Mouse (Mus musculus) midbrain, embryonic 16.5 days (tissue): Measurements from ENCODE around the gene Dclk2. TPM values are rescaled to one million over a fixed set of nuclear protein-coding genes. Genes with fewer than 3 reads are reported as not detected.

Experiments used
- ATAC-seq: fragments of 200-750 bp; cut with Nextera tagmentation; 2 replicates; pipeline ENCODE4 v1.8.0; 2017; ENCODE audit warnings: moderate TSS enrichment
- H3K27ac ChIP-seq: fragments of 300-500 bp; sonication (generic); 2 replicates; pipeline ENCODE4 v1.5.1; 2014; ENCODE audit warnings: mild to moderate bottlenecking, low read length, mixed read lengths
- H3K27me3 ChIP-seq: fragments of 300-500 bp; sonication (generic); 2 replicates; pipeline ENCODE4 v1.6.1; 2014; ENCODE audit warnings: low read depth, low read length, mixed read lengths; ENCODE audit not compliant: control insufficient read depth, insufficient read depth
- H3K36me3 ChIP-seq: fragments of 300-500 bp; sonication (generic); 2 replicates; pipeline ENCODE4 v1.6.1; 2014; ENCODE audit warnings: mild to moderate bottlenecking, low read length, moderate library complexity, mixed read lengths; ENCODE audit not compliant: control insufficient read depth, insufficient read depth
- H3K4me1 ChIP-seq: fragments of 300-500 bp; sonication (generic); 2 replicates; pipeline ENCODE4 v1.6.1; 2014; ENCODE audit warnings: mild to moderate bottlenecking, low read length, mixed read lengths; ENCODE audit not compliant: control insufficient read depth, insufficient read depth
- H3K4me2 ChIP-seq: fragments of 300-500 bp; sonication (generic); 2 replicates; pipeline ENCODE4 v1.6.1; 2014; ENCODE audit warnings: mild to moderate bottlenecking, low read length, mixed read lengths
- H3K4me3 ChIP-seq: fragments of 300-500 bp; sonication (generic); 2 replicates; pipeline ENCODE4 v1.5.1; 2014; ENCODE audit warnings: low read depth, mild to moderate bottlenecking, low read length, moderate library complexity, mixed read lengths
- H3K9ac ChIP-seq: fragments of 300-500 bp; sonication (generic); 2 replicates; pipeline ENCODE4 v1.6.1; 2014; ENCODE audit warnings: low read depth, low read length, mixed read lengths
- H3K9me3 ChIP-seq: fragments of 300-500 bp; sonication (generic); replicated peaks from 2 replicates; pipeline ENCODE4 v1.6.1; 2014; ENCODE audit warnings: mild to moderate bottlenecking, low read length, mixed read lengths; ENCODE audit not compliant: control insufficient read depth, poor library complexity, severe bottlenecking
- WGBS: fragments of 180-500 bp; shearing (Covaris S2); extraction: QIAGEN DNeasy Blood & Tissue Kit; methylation state at CpG from one replicate; pipeline ENCODE4 v1.1.7; 2014; 5-methylcytosine and 5-hydroxymethylcytosine counted together
- polyA plus RNA-seq: library from polyadenylated mRNA; unstranded; fragments of >200 nt; fragmentation: Nextera tagmentation; extraction: Ambion mirVana; gene quantifications from 2 replicates; pipeline ENCODE4 v1.2.1, GENCODE M21; 2015

Gene Dclk2
- polyA plus RNA-seq, 1 experiment from 2014 or later = 85.0 TPM

DNA sequence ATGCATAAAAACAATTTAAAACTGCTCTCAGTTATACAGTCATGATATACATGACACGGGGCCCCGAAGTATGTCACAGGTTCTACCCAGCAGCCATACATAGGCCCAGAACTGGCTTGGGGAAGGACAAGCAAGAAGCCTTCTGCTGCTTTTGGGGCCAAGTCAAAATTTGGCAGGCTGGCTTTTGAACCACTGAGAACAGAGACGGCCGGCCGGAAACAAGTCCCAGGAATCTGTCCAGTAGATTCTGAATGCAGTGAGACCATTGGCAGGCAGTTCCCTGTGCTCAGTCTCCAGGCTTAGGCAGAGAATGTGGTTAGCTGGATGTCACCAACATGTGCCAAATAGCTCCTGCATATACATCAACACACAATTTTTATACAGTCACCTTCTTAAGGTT is 130.9 kb downstream of the Dclk2 start:
- peak overlapping the region; percentile 32; the same call in 1 of the 2 replicates for H3K27ac ChIP-seq
- ATAC-seq = no peak
- no peak overlapping the region for H3K4me2 ChIP-seq
- 81% methylated on average over 5 of the region's 5 CpGs for WGBS
- H3K9me3 ChIP-seq = no peaks in the 10 kb centered on the region
- peaks cover 9% of the 10 kb centered on the region for H3K4me1 ChIP-seq
- H3K9ac ChIP-seq = no peak overlapping the region
- no peaks in the 10 kb centered on the region for H3K27me3 ChIP-seq
- H3K4me3 ChIP-seq = no peak overlapping the region
- peaks cover 28% of the 10 kb centered on the region for H3K36me3 ChIP-seq

DNA sequence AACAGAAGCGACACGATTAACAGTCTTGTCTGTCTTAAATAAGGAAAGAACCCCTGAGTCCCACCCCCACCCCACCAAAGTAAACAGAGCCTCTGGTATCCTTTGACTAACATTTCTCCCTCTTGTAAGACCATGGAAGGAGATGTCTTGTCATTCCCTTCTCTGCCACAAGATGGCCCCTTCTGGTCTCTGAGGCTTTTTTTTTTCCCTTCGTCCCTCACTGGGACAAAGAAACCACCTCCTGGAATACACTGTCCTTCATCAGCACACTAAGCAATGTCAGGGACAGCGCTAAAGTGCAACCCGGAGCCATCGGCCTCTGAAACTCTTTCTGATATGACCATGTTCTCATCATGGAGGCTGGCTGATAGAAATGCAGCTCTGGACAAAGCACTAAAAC is 131.9 kb downstream of the Dclk2 start:
- Histone ChIP-seq H3K27ac (peak overlapping the region; percentile 65), H3K9ac (peak overlapping the region; percentile 43; the same call in 1 of the 2 replicates), H3K4me1 (peaks cover 9% of the 10 kb centered on the region), H3K9me3 (no peaks in the 10 kb centered on the region), H3K4me2 (no peak overlapping the region), H3K36me3 (peaks cover 28% of the 10 kb centered on the region), H3K27me3 (no peaks in the 10 kb centered on the region), H3K4me3 (no peak overlapping the region)
- ATAC-seq = no peak
- 38% methylated on average over 6 of the region's 6 CpGs for WGBS

DNA sequence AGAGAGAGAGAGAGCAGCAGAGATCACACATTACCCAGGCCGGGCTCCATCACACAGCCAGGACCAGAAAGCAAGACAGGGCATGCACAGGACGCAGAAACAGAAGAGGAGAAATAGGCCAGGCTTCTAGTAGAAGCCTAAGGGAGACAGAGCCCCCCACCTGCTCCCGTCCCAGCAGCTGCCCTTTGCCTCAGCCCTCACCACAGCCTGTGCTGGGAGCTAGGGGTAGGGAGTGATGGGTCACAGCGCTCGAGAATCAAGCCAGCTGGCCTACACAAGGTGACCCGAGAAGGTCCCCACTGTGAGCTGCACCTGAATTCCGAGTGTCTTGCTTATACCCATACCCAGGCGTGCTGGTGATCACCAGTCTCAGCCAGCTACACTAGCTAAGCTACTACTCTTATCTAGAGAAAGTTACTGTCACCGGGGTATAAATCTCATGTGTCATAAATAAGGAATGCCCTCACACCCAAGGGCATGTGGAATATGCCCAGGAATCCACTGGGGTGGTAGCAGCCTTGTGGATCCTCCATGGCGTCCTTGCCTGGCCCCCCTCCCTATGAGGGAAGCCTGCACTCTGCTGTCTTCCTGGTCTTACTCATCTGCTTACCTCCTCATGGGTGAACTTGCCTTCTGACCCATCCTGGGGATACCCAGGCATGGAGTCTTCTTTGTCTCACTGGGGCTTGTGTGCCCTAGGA is 133.1 kb downstream of the Dclk2 start:
- Histone ChIP-seq H3K27ac (peak overlapping the region; percentile 14), H3K9me3 (no peaks in the 10 kb centered on the region), H3K4me2 (no peak overlapping the region), H3K9ac (no peak overlapping the region), H3K4me3 (no peak overlapping the region), H3K27me3 (no peaks in the 10 kb centered on the region), H3K4me1 (peaks cover 9% of the 10 kb centered on the region), H3K36me3 (peaks cover 24% of the 10 kb centered on the region)
- ATAC-seq = no peak
- WGBS = 82% methylated on average over 10 of the region's 10 CpGs

DNA sequence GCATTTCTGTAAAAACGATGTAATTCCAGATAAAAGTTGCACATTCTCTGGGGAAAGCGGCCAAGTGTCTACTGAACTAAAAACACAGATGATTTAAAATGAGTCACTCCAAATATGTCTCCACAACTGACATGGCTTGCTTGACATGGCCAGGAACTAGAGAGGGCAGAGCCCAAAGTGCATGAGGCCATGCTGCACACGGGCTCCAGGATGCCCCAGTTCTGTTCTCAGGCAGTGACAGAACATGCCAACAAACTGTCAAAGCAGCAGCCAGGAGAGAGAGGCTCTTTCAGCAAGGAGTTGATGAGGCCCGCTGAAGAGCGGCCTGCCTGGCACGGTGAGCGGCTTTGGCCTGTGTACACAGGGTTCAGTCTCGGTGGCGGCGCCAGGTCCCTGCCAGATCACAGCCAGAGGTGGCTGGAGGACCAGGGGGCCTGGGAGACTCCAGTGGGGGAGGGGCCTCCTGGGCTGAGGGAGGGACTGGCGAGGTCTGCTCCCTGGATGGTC is 133.8 kb downstream of the Dclk2 start:
- no peak overlapping the region for H3K9ac ChIP-seq

DNA sequence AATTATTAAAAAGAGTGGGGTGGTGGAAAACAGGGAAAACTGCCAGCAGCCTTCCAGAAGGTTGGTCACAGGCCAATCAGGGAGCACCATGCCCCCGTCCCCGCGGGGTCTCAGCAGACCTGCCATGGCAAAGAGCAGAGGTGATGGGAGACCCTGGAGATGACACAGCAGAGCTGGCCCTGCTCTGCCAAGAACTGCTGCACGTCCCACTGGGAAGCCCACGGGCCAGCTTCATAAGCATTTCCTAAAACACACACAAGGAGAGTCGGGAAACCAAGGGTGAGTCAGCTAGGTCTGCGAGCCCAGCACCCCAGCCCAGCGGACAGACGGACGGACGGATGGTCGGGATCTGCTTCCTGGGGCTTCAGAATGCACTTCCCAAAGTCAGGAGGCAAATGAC is 134.4 kb downstream of the Dclk2 start:
- no peak for ATAC-seq
- Histone ChIP-seq H3K36me3 (peaks cover 17% of the 10 kb centered on the region), H3K27me3 (no peaks in the 10 kb centered on the region), H3K27ac (peak overlapping the region; percentile 38), H3K4me2 (no peak overlapping the region), H3K4me1 (peaks cover 9% of the 10 kb centered on the region), H3K4me3 (no peak overlapping the region), H3K9ac (no peak overlapping the region), H3K9me3 (no peaks in the 10 kb centered on the region)
- WGBS = 88% methylated on average over 12 of the region's 12 CpGs

More for the DNA sequence above, 133.8 kb downstream of the Dclk2 start:
- H3K9me3 ChIP-seq = no peaks in the 10 kb centered on the region
- peak; percentile 89 for ATAC-seq
- H3K4me1 ChIP-seq = peaks cover 9% of the 10 kb centered on the region
- peak overlapping the region; percentile 38 for H3K27ac ChIP-seq
- WGBS = 43% methylated on average over 11 of the region's 11 CpGs
- no peak overlapping the region for H3K4me2 ChIP-seq
- H3K27me3 ChIP-seq = no peaks in the 10 kb centered on the region
- H3K36me3 ChIP-seq = peaks cover 21% of the 10 kb centered on the region
- no peak overlapping the region for H3K4me3 ChIP-seq

DNA sequence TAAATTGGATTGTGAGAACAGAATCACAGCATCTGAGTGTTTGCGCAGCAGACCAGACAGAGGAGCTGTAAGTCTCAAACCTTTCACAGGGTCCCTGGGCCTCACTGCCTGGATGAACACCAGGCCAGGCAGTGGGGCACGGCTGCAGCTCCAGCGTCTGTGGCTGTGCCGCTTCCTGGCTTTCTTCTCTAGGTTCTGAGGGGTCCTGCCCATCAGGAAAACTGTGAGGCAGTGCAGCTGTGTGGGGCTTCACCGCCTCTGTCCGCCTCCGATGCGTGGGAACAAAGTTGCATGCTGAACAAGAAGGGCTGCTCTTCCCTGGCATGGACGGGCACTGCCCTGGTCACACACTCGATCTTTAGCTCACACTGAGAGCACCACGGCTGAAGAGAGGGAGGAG is 135.7 kb downstream of the Dclk2 start:
- H3K27me3 ChIP-seq = no peaks in the 10 kb centered on the region
- H3K27ac ChIP-seq = no peak overlapping the region
- H3K9ac ChIP-seq = no peak overlapping the region
- ATAC-seq = no peak
- H3K9me3 ChIP-seq = no peaks in the 10 kb centered on the region
- H3K4me2 ChIP-seq = no peak overlapping the region
- H3K4me1 ChIP-seq = peaks cover 9% of the 10 kb centered on the region
- no peak overlapping the region for H3K4me3 ChIP-seq
- 80% methylated on average over 11 of the region's 11 CpGs for WGBS
- peaks cover 12% of the 10 kb centered on the region for H3K36me3 ChIP-seq

DNA sequence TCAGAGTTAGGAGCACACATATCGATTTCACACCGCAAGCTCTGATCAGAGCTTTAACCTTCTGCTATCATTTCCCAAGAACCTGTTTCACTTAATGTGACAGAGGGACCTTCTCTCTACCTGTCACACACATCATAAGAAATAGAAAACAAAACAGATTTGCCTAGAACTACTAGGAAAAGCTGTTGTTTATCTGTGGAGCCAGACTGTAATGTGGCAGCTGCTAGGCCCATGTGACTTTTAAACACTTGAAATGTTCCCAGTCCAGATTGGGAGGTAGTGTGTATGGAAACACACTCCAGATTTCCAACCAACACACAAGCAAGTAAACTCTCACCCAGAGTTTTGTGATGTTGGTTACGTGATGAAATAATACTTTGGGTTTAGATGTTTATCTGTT is 136.6 kb downstream of the Dclk2 start:
- H3K27me3 ChIP-seq = no peaks in the 10 kb centered on the region
- peaks cover 8% of the 10 kb centered on the region for H3K4me1 ChIP-seq
- no peaks in the 10 kb centered on the region for H3K9me3 ChIP-seq
- no peak overlapping the region for H3K27ac ChIP-seq
- H3K4me3 ChIP-seq = no peak overlapping the region
- H3K9ac ChIP-seq = no peak overlapping the region
- H3K4me2 ChIP-seq = no peak overlapping the region
- ATAC-seq = no peak
- H3K36me3 ChIP-seq = peaks cover 12% of the 10 kb centered on the region
- WGBS = 96% methylated on average over 3 of the region's 3 CpGs

DNA sequence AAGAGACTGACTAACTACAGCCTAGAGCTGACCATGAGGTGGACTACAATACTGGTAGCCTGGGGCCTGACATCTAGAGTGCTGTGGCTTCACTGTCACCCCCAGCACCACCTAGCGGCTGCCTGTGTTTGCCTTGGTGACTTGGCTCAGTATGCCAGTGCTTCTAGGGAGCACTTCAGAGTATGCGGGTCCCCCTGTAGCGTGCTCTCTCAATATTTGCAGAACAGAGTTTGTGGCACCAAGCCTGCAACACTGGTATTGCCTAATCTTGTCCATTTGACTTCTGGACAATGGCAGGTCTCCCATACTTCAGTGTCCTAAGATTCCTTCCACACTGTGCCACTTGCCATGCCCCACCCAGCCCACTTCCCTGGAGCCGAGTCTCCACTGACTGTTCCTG is 140.9 kb downstream of the Dclk2 start:
- ATAC-seq = no peak
- no peaks in the 10 kb centered on the region for H3K9me3 ChIP-seq
- H3K36me3 ChIP-seq = 0 out of 2 replicates have a peak, but pooled peaks cover 2% of the 10 kb centered on the region
- no peaks in the 10 kb centered on the region for H3K27me3 ChIP-seq
- no peak overlapping the region for H3K4me2 ChIP-seq
- no peak overlapping the region for H3K27ac ChIP-seq
- H3K9ac ChIP-seq = no peak overlapping the region
- no peak overlapping the region for H3K4me3 ChIP-seq
- WGBS = 67% methylated on average over 4 of the region's 4 CpGs
- peaks cover 3% of the 10 kb centered on the region for H3K4me1 ChIP-seq

DNA sequence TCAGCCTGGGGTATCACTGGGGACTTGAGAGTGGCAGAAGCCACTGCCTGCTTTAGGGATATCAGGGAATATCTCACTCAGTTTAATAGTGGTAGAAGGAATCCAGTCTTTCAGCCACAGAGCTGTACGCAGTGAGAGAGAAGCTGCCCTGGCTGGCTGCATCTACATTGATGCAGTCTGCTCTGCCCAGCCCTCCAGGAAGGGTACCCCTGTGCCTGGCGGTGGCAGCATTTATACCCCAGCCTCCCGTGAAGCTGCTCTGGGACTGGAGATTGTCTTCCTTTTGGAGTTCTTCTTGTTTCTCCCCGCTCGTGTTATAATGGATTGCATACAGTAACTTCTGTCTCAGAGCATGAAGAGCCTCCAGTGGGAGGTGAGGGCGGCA is 145.2 kb downstream of the Dclk2 start:
- ATAC-seq = peak; percentile 18; the same call in 1 of the 2 replicates
- Histone ChIP-seq H3K27ac (peak overlapping the region; percentile 11; the same call in 1 of the 2 replicates), H3K36me3 (0 out of 2 replicates have a peak, but pooled peaks cover 2% of the 10 kb centered on the region), H3K9ac (0 out of 2 replicates have a peak overlapping the region, but pooled peaks have one; percentile 10), H3K4me3 (no peak overlapping the region), H3K27me3 (no peaks in the 10 kb centered on the region), H3K4me2 (no peak overlapping the region), H3K4me1 (peaks cover 3% of the 10 kb centered on the region), H3K9me3 (no peaks in the 10 kb centered on the region)
- WGBS = 68% methylated on average over 6 of the region's 6 CpGs
